Mouse (Mus musculus) liver, embryonic 14.5 days (tissue): Measurements from ENCODE around the gene Ankrd44.

Source experiments
- CTCF ChIP-seq: IDR thresholded peaks from 2 replicates; pipeline ENCODE4 v1.5.1; 2016; ENCODE audit warnings: antibody characterized with exemption, low read depth, control low read depth
- EP300 ChIP-seq: IDR thresholded peaks from 2 replicates; pipeline ENCODE4 v1.6.1; 2016; ENCODE audit warnings: antibody characterized with exemption, low read depth

DNA sequence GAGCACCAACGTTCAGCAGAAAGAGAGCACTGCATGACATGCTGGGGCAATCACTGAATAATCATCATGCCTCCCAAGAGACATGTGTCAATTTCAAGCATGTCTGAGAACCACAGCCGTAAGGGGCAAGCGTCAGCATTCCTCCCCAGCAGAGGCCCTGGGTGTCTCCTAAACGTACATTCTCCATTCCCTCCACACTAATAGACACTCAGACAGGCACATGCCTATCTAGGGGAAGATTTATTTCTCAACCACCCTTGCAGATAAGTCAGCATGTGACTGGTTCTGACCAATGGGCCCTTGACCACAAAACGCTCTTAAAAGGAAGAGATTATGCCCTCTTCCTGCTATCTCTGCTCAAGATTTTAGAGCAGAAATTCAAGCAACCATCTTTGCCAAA lies 37.7 kb downstream of the Ankrd44 start:
- TF ChIP-seq CTCF (no peak), EP300 (no peak)
